In the genomic region with DNA sequence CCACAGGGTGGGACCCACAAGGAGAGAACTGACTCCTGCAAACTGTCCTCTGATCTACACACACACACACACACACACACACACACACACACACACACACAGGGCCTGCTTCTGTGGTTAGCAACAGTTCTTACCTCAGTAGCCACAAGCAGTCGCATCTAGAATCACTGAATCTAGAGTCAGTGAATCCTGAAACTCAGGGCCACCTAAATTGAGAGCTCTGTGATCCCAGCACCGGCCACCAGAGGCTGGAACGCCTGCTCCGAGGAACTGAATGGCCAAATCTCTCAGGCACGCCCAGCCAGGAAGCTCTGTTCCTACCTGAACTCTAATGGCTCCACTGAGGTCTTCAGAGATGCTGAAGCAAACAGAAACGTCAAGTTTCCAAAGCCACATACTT, we compare ENCODE assay signal across 8 mouse cellular contexts. TPM values are rescaled to one million over a fixed set of nuclear protein-coding genes. Genes with fewer than 3 reads are reported as not detected.
A peak's percentile ranks its signal among the peaks of the same experiment; 100 is the strongest.
DNase-seq lines count a peak whose midpoint lies in the region; ATAC-seq and TF ChIP-seq lines count a peak whose summit lies in the region.

No protein-coding gene starts in this region.

- no peaks in the 10 kb centered on the region for H3K36me3 ChIP-seq in midbrain, postnatal 0 days (ENCODE audit: insufficient read depth, low read length)
- H3K36me3 ChIP-seq in midbrain, embryonic 15.5 days (replicated peaks), result no peaks in the 10 kb centered on the region
- H3K36me3 ChIP-seq in forebrain, embryonic 14.5 days (ENCODE audit: control insufficient read depth, insufficient read depth, low read length), result no peaks in the 10 kb centered on the region

- no peak for DNase-seq in cerebellum, adult 2 months
- no peak for DNase-seq in cerebellum, adult 9-10 months
- no peak for DNase-seq in midbrain, postnatal 0 days (ENCODE audit: low spot score)
- DNase-seq in kidney, adult 9 months, result peak; percentile 42
- DNase-seq in spleen, postnatal 10 days (ENCODE audit: low spot score in 2 of 2), result peak; percentile 34 to 82
- no peak for DNase-seq in frontal cortex, postnatal 36 days (ENCODE audit: low spot score in 2 of 2)
- DNase-seq in forebrain, embryonic 14.5 days (ENCODE audit: low spot score), result no peak

- no peaks in the 10 kb centered on the region for H3K9me3 ChIP-seq in midbrain, postnatal 0 days (ENCODE audit: low read length)
- H3K9me3 ChIP-seq in midbrain, embryonic 15.5 days, result no peaks in the 10 kb centered on the region
- no peaks in the 10 kb centered on the region for H3K9me3 ChIP-seq in forebrain, embryonic 14.5 days (replicated peaks; ENCODE audit: control insufficient read depth, low read length)

- no peak overlapping the region for H3K27ac ChIP-seq in cerebellum, adult 2 months (ENCODE audit: insufficient read depth, low read length)
- no peak overlapping the region for H3K27ac ChIP-seq in midbrain, postnatal 0 days (ENCODE audit: low read depth, low read length)
- H3K27ac ChIP-seq in midbrain, embryonic 15.5 days, result no peak overlapping the region
- no peak overlapping the region for H3K27ac ChIP-seq in forebrain, embryonic 14.5 days (ENCODE audit: low read depth, low read length)

- WGBS in cerebellum, adult 2 months, result 24% methylated on average over 6 of the region's 6 CpGs
- WGBS in midbrain, postnatal 0 days, result 29% methylated on average over 6 of the region's 6 CpGs
- WGBS in midbrain, embryonic 15.5 days, result 38% methylated on average over 6 of the region's 6 CpGs
- 21% methylated on average over 6 of the region's 6 CpGs for WGBS in forebrain, embryonic 14.5 days

- ATAC-seq in midbrain, postnatal 0 days (ENCODE audit: low FRiP score), result no peak
- no peak for ATAC-seq in midbrain, embryonic 15.5 days (replicated peaks)
- ATAC-seq in forebrain, embryonic 14.5 days, result no peak

- H3K4me3 ChIP-seq in cerebellum, adult 2 months (replicated peaks; ENCODE audit: insufficient read depth, low read depth, low read length), result no peak overlapping the region
- no peak overlapping the region for H3K4me3 ChIP-seq in midbrain, postnatal 0 days (ENCODE audit: low read depth, low read length)
- no peak overlapping the region for H3K4me3 ChIP-seq in midbrain, embryonic 15.5 days
- no peak overlapping the region for H3K4me3 ChIP-seq in forebrain, embryonic 14.5 days (ENCODE audit: low read depth, low read length)

- no peak overlapping the region for H3K9ac ChIP-seq in midbrain, postnatal 0 days (replicated peaks; ENCODE audit: low read length, poor library complexity, severe bottlenecking)
- H3K9ac ChIP-seq in midbrain, embryonic 15.5 days, result no peak overlapping the region
- H3K9ac ChIP-seq in forebrain, embryonic 14.5 days (ENCODE audit: low read length), result no peak overlapping the region

- peak; percentile 35; the same call in 1 of the 2 replicates for TF ChIP-seq CTCF in cerebellum, adult 2 months (IDR thresholded peaks at IDR 0.05; ENCODE audit: borderline replicate concordance, insufficient read depth, low read depth, low read length)
- peak; percentile 32 for TF ChIP-seq CTCF in midbrain, postnatal 0 days (IDR thresholded peaks at IDR 0.05)

- H3K27me3 ChIP-seq in cerebellum, adult 2 months (ENCODE audit: control insufficient read depth, insufficient read depth, low read length), result no peaks in the 10 kb centered on the region
- no peaks in the 10 kb centered on the region for H3K27me3 ChIP-seq in midbrain, postnatal 0 days (ENCODE audit: insufficient read depth, low read length)
- no peaks in the 10 kb centered on the region for H3K27me3 ChIP-seq in midbrain, embryonic 15.5 days (replicated peaks)
- H3K27me3 ChIP-seq in forebrain, embryonic 14.5 days (replicated peaks; ENCODE audit: control insufficient read depth, insufficient read depth, low read length), result no peaks in the 10 kb centered on the region

- no peak overlapping the region for H3K4me2 ChIP-seq in midbrain, postnatal 0 days (ENCODE audit: low read depth, low read length, poor library complexity, severe bottlenecking)
- no peak overlapping the region for H3K4me2 ChIP-seq in midbrain, embryonic 15.5 days
- no peak overlapping the region for H3K4me2 ChIP-seq in forebrain, embryonic 14.5 days (ENCODE audit: low read length)

- TF ChIP-seq POLR2A in cerebellum, adult 2 months (IDR thresholded peaks at IDR 0.05; ENCODE audit: borderline replicate concordance, insufficient read depth, low read length), result no peak

- no peaks in the 10 kb centered on the region for H3K4me1 ChIP-seq in cerebellum, adult 2 months (ENCODE audit: control insufficient read depth, insufficient read depth, low read length)
- H3K4me1 ChIP-seq in midbrain, postnatal 0 days (ENCODE audit: insufficient read depth, low read length), result no peaks in the 10 kb centered on the region
- no peaks in the 10 kb centered on the region for H3K4me1 ChIP-seq in midbrain, embryonic 15.5 days
- H3K4me1 ChIP-seq in forebrain, embryonic 14.5 days (ENCODE audit: control insufficient read depth, insufficient read depth, low read length), result no peaks in the 10 kb centered on the region

RNA-seq across cellular contexts. Expression of gene Ier3, which starts 57.6 kb away (rescaled TPM):
- polyA plus RNA-seq in cerebellum, adult 2 months (2012; rRNA removed), result 22.6 and 25.2 TPM in 2 replicates
- total RNA-seq in midbrain, postnatal 0 days (2014; rRNA removed), result 10.9 and 13.5 TPM in 2 replicates
- 12.2 and 16.0 TPM in 2 replicates for polyA plus RNA-seq in midbrain, postnatal 0 days (2015; fragmentation: Nextera tagmentation; extraction: Ambion mirVana)
- polyA plus RNA-seq in midbrain, embryonic 15.5 days (2015; fragmentation: Nextera tagmentation; extraction: Ambion mirVana), result 9.7 and 9.9 TPM in 2 replicates
- polyA plus RNA-seq in forebrain, embryonic 14.5 days (2014; fragmentation: Nextera tagmentation; extraction: Ambion mirVana), result 4.6 and 5.0 TPM in 2 replicates

RNA-seq across cellular contexts. Expression of gene Flot1, which starts 59.2 kb away (rescaled TPM):
- polyA plus RNA-seq in cerebellum, adult 2 months (2012; rRNA removed), result 129 and 140 TPM in 2 replicates
- 112 and 122 TPM in 2 replicates for total RNA-seq in midbrain, postnatal 0 days (2014; rRNA removed)
- 124 and 140 TPM in 2 replicates for polyA plus RNA-seq in midbrain, postnatal 0 days (2015; fragmentation: Nextera tagmentation; extraction: Ambion mirVana)
- polyA plus RNA-seq in midbrain, embryonic 15.5 days (2015; fragmentation: Nextera tagmentation; extraction: Ambion mirVana), result 86.8 and 98.0 TPM in 2 replicates
- polyA plus RNA-seq in forebrain, embryonic 14.5 days (2014; fragmentation: Nextera tagmentation; extraction: Ambion mirVana), result 68.5 and 78.2 TPM in 2 replicates

RNA-seq across cellular contexts. Expression of gene Ddr1, which starts 59.4 kb away (rescaled TPM):
- 76.7 and 76.9 TPM in 2 replicates for polyA plus RNA-seq in cerebellum, adult 2 months (2012; rRNA removed)
- 82.8 and 100 TPM in 2 replicates for total RNA-seq in midbrain, postnatal 0 days (2014; rRNA removed)
- 48.5 and 49.3 TPM in 2 replicates for polyA plus RNA-seq in midbrain, postnatal 0 days (2015; fragmentation: Nextera tagmentation; extraction: Ambion mirVana)
- polyA plus RNA-seq in midbrain, embryonic 15.5 days (2015; fragmentation: Nextera tagmentation; extraction: Ambion mirVana), result 107 and 118 TPM in 2 replicates
- polyA plus RNA-seq in forebrain, embryonic 14.5 days (2014; fragmentation: Nextera tagmentation; extraction: Ambion mirVana), result 62.0 and 74.5 TPM in 2 replicates

Comparison
In these comparisons a context has a peak if more than half of its experiments do, and no peak if none do; other contexts are left out.
1. DNase-seq: peak in kidney, adult 9 months (single experiment) and spleen, postnatal 10 days (2 of 2); none in cerebellum, adult 2 months (0 of 2), cerebellum, adult 9-10 months (single experiment), midbrain, postnatal 0 days (single experiment), frontal cortex, postnatal 36 days (0 of 2) and forebrain, embryonic 14.5 days (single experiment).